Mouse (Mus musculus) macrophage (primary cell): ENCODE measurements around the gene Tnrc6a. TPM values are rescaled to one million over a fixed set of nuclear protein-coding genes. Genes with fewer than 3 reads are reported as not detected.

Source experiments
- H3K27ac ChIP-seq: fragments of 350-480 bp; formaldehyde crosslinking; 2 replicates; pipeline ENCODE4 v1.9.0; 2021
- H3K36me3 ChIP-seq: fragments of 350-480 bp; formaldehyde crosslinking; 2 replicates; pipeline ENCODE4 v1.9.0; 2021; ENCODE audit errors: inconsistent target
- H3K4me3 ChIP-seq: fragments of 350-480 bp; formaldehyde crosslinking; 2 replicates; pipeline ENCODE4 v1.9.0; 2021; ENCODE audit errors: inconsistent target
- H3K79me2 ChIP-seq: fragments of 350-480 bp; formaldehyde crosslinking; 2 replicates; pipeline ENCODE4 v1.9.0; 2021; ENCODE audit errors: inconsistent target
- WGBS: methylation state at CpG from one replicate; pipeline ENCODE4 v1.1.7; 2026; ENCODE audit warnings: inconsistent platforms; ENCODE audit not compliant: missing documents; 5-methylcytosine and 5-hydroxymethylcytosine counted together
- polyA plus RNA-seq: library from polyadenylated mRNA; stranded (reverse); fragments of 250-400 nt; gene quantifications from 3 replicates; pipeline ENCODE4 v1.2.4, GENCODE M21; 2018; ENCODE audit warnings: inconsistent platforms

The Tnrc6a gene
- polyA plus RNA-seq, 1 experiment from 2014 or later = 25.7 TPM

DNA sequence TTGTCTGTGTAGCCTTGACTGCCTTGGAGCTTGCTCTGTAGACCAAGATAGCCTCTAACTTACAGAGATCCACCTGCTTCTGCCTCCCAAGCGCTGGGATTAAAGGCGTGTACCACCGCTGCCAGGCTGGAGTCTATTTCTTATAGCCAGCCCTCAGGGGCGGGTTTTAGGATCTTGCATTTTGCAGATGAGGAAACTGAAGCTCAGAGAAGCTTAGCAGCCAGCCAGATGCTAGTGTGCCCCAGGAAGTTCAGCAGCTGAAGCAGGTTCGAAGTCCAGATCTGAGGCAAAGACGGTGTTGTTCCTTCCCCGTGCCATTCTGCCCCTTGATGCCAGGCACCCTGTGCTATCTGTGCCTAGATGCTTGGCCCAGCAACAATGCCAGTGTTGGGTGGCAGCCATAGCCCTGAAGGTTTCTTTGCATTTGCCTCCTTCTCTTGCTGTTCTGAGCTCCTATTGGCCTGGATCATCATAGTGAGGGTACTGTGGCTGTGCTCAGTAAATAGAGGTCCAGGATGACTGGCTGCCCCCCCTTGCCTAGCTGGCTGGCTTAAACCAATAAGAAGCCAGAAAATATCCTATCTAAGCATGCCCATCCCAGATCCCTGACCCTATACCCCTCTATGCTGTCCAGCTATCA lies 14.2 kb upstream of the Tnrc6a start:
- Histone ChIP-seq H3K79me2 (no peaks in the 10 kb centered on the region), H3K4me3 (no peak overlapping the region), H3K36me3 (no peaks in the 10 kb centered on the region), H3K27ac (no peak overlapping the region)
- WGBS = 87% methylated on average over 7 of the region's 7 CpGs

DNA sequence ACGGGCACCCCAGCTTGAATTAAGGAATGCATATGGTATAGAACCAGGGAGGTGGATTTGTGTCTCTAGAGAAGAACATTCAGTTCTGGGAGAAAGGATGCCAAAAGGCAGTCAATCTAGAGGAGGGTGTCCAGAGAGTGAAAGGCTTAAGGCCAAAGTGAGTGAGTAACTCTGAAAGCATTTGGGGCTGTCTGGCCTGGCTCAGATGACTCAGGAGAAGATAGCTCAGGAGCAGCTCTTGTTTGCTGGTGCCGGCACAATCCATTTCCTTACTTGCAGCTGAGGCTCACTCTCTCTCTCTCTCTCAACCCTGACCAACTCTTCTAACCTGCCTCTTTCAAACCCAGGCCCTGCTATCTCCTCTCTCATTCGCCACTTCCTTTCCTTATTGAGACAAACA lies 13.6 kb upstream of the Tnrc6a start:
- whole genome bisulfite sequencing = 89% methylated on average over 3 of the region's 3 CpGs
- Histone ChIP-seq H3K36me3 (no peaks in the 10 kb centered on the region), H3K79me2 (no peaks in the 10 kb centered on the region), H3K27ac (no peak overlapping the region), H3K4me3 (no peak overlapping the region)

DNA sequence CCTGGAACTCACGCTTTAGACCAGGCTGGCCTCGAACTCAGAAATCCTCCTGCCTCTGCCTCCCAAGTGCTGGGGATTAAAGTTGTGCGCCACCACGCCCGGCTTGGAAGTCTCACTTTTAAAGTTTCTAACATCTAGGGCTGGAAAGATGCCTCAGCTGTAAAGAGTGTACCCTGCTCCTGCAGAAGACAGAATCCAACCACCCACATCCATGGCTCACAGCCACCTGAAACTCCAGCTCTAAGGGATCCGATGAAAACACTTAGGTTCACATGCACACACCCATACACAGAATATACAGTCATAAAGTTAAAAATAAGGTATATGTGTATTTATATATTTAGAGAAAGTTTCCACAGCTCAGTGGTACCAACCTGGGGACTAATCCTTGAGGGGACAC lies 10.1 kb upstream of the Tnrc6a start:
- Histone ChIP-seq H3K36me3 (no peaks in the 10 kb centered on the region), H3K27ac (no peak overlapping the region), H3K4me3 (no peak overlapping the region), H3K79me2 (no peaks in the 10 kb centered on the region)
- 91% methylated on average over 6 of the region's 6 CpGs for WGBS

DNA sequence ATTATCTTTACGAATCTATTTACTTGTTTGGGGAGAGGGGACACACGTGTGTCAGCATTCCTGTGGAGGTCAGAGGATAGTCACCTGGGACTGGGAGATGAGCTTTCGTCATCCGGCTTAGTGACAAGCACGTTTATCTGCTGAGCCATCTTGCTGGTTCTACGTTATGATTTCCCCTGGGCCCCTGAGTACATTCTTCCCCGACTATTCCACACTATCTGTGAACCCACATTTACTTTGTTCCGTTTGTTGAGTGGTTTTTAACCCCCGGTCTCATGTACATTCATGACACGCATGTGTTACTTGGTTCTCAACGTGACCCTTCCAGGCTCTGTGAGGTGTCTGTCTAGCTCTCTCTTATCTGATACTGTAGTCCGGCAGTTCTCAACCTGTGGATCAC lies 6.9 kb upstream of the Tnrc6a start:
- WGBS = 90% methylated on average over 12 of the region's 12 CpGs
- no peaks in the 10 kb centered on the region for H3K79me2 ChIP-seq
- H3K4me3 ChIP-seq = no peak overlapping the region
- no peak overlapping the region for H3K27ac ChIP-seq
- no peaks in the 10 kb centered on the region for H3K36me3 ChIP-seq

DNA sequence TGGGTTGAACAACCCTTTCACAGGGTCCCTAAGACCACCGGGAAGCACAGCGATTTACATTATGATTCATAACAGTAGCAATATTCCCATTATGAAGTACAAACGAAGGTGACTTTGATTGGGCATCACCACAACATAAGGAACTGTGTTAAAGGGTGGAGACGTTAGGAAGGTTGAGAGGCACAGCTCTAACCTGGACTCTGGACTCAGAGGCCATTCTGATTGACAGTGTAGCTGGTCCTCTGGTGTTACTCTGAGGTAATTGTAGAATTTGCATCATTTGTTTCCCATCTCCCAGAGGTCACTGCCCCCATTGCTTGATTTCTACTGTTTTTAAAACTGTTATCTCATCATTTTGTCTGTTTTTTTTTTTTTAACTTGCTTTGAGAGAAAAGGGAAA lies 6.5 kb upstream of the Tnrc6a start:
- Histone ChIP-seq H3K79me2 (no peaks in the 10 kb centered on the region), H3K4me3 (no peak overlapping the region), H3K36me3 (no peaks in the 10 kb centered on the region), H3K27ac (no peak overlapping the region)
- 87% methylated on average over 4 of the region's 4 CpGs for WGBS

DNA sequence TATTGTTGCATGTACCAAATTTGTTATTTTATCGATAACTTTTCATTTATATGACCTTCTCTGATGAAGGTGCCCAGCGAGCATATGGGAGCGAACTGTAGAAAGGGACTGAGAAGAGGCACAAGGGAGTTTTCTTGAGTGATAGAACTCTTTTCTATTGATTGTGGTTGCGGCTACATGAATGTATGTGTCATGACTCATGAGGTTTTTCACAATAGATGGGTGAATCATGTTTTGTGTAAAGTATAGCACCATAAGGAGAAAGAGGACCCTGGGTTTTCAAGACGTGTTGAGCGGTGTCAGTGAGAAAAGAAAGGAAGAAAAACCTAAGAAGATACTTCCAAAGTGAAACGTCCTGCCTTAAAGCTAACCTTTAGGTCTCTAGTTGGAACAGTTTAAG lies 3.2 kb upstream of the Tnrc6a start:
- no peak overlapping the region for H3K27ac ChIP-seq
- peaks cover 12% of the 10 kb centered on the region for H3K79me2 ChIP-seq
- 67% methylated on average over 7 of the region's 7 CpGs for WGBS
- H3K4me3 ChIP-seq = no peak overlapping the region
- H3K36me3 ChIP-seq = no peaks in the 10 kb centered on the region

DNA sequence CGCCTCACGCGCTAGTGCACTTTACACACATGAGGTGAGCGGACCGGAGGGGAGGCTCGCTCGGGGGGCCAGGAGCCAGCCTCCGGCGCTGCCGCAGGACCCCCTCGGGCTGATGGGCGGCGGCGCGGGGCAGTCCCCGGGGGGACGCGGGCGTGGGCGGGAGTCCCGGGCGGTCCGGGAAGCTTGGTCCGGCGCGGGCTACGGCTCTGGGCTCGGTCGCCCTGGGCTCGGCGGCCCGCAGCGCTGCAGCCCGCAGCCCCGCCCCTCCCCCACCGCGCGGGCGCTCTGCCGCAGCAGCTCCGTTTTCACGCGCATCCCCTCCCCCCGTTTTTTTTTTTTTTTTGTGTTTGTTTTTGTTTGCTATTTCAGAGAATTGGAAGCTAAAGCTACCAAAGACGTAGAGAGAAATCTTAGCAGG lies 623 bp downstream of the Tnrc6a start:
- H3K27ac ChIP-seq = peak overlapping the region; percentile 34
- peak overlapping the region; percentile 64 for H3K4me3 ChIP-seq
- WGBS = under 1% methylated on average over 29 of the region's 45 CpGs
- no peaks in the 10 kb centered on the region for H3K36me3 ChIP-seq
- peaks cover 49% of the 10 kb centered on the region for H3K79me2 ChIP-seq

DNA sequence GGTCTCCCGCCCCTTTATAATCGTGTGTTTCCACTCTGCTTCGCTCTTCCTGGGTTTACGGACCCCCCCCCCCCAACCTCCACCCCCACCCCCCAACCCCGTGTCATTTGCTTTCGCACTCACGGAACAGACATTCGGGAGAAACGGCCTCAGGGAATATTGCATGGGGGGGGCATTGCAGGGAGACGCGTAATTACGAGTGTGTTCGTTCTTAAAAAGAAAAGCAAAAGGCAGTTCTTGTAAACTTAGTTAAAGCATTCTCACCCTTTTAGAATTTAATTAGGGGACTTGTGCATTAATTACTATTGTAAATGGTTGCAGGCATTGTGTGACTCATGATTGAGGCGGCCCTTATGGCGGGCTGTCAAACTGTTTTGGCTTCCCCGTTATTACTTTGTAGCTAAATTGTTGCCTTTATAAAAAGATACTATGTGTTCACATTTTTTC lies 1.1 kb downstream of the Tnrc6a start:
- Histone ChIP-seq H3K79me2 (peaks cover 54% of the 10 kb centered on the region), H3K36me3 (no peaks in the 10 kb centered on the region), H3K27ac (peak overlapping the region; percentile 34), H3K4me3 (peak overlapping the region; percentile 64)
- WGBS = 2% methylated on average over 15 of the region's 16 CpGs

DNA sequence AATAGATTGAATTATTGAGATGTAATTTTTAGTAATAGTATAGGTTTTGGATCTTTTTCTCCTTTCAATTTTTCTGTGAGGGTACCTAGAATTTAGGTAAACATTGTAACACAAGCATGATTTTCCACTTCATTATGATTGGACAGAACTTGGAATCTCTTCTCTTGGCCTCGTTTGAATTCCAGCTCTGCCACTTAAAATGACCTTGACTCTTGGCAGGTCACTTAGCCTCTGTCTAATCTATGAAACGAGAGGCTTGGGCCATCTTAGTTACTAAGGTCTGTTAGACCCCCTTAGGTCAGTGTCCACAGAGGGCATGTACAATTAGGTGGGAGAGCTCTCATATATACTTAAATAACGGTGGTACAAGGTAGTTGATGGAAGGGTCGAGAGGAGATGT lies 2.4 kb downstream of the Tnrc6a start:
- 86% methylated on average over 4 of the region's 4 CpGs for WGBS
- Histone ChIP-seq H3K79me2 (peaks cover 67% of the 10 kb centered on the region), H3K4me3 (no peak overlapping the region), H3K36me3 (no peaks in the 10 kb centered on the region), H3K27ac (no peak overlapping the region)

DNA sequence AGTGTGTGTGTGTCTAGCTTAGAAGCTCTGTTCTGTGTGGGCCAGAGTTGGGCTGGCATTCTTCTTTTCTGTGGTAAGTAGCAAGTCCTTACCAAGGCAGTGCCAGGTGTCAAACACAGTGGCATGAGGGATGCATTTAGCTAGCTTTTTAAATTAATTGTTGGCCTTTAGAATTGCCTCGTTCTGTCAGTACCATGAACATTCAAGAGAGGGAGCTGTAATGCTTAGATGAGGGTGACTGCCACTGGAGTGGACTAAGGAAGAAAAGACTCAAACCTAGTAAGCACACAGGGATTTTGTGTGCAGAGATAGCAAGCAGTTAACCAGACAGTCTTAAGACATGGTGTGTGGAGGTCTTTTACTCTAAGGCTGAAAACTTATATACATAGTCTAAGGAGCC lies 3.6 kb downstream of the Tnrc6a start:
- H3K4me3 ChIP-seq = no peak overlapping the region
- peaks cover 79% of the 10 kb centered on the region for H3K79me2 ChIP-seq
- 0 out of 2 replicates have a peak, but pooled peaks cover 3% of the 10 kb centered on the region for H3K36me3 ChIP-seq
- 94% methylated on average over 1 of the region's 1 CpGs for WGBS
- no peak overlapping the region for H3K27ac ChIP-seq

DNA sequence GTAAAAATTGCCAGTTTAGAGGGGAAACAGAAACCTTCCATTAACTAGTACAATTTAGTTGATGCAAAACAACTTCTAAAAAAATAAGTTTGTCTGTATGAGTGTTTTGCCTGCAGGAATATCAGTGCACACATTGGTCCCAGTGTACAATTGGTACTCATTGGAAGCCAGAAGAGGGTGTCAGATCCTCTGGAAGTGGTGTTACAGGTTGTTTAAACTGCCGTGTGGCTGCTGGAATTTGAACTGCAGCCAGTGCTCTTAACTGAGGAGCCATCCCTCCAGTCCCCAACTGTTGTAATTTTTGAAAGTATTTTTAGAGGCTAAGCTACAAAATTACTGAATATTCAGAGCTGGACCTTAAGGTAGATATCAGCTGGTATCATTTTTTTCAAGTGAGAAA lies 4.3 kb downstream of the Tnrc6a start:
- no peak overlapping the region for H3K4me3 ChIP-seq
- 0 out of 2 replicates have a peak, but pooled peaks cover 3% of the 10 kb centered on the region for H3K36me3 ChIP-seq
- H3K79me2 ChIP-seq = peaks cover 86% of the 10 kb centered on the region
- WGBS = 69% methylated on average over 1 of the region's 1 CpGs
- H3K27ac ChIP-seq = no peak overlapping the region

DNA sequence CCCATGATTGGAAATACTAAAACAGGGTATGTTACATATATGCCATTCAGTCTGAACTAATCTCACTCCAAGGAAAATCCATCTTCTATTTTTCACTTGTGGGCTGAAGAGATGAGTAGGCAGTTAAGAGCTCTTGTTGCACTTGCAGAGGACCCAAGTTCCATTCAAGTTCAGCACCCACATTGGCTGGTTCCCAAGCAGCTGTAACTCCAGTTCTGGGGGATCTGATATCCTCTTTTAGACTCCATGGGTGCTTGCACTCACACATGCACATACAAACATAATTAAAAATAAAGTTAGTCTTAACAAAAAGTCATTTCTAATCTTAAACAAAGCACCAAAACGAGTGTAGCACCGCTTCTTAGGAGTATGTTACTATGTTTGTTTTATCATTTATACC lies 5.4 kb downstream of the Tnrc6a start:
- Histone ChIP-seq H3K36me3 (0 out of 2 replicates have a peak, but pooled peaks cover 3% of the 10 kb centered on the region), H3K4me3 (no peak overlapping the region), H3K79me2 (peaks cover 97% of the 10 kb centered on the region), H3K27ac (no peak overlapping the region)
- 91% methylated on average over 2 of the region's 2 CpGs for WGBS

DNA sequence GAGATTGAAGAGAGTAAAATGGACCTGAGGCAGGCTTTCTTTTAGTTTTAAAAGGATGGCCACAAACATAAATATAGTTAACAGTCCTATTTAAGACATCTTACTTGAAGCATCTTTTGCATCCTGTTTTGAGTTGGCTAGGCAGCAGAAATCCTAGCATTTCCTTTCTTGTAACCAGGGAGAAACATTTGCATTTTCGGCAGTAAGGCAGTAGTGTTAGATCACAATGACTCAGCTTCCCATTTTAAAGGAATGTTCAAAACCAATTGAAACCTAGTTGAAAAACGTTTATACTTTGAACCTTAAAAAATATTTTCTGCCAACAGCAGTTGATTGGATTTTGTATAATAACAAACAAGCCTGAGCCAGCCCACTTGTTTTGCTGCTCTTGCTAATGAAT lies 6.5 kb downstream of the Tnrc6a start:
- Histone ChIP-seq H3K4me3 (no peak overlapping the region), H3K27ac (peak overlapping the region; percentile 71), H3K79me2 (peaks cover 100% of the 10 kb centered on the region), H3K36me3 (0 out of 2 replicates have a peak, but pooled peaks cover 3% of the 10 kb centered on the region)
- WGBS = 0% methylated on average over 2 of the region's 2 CpGs

DNA sequence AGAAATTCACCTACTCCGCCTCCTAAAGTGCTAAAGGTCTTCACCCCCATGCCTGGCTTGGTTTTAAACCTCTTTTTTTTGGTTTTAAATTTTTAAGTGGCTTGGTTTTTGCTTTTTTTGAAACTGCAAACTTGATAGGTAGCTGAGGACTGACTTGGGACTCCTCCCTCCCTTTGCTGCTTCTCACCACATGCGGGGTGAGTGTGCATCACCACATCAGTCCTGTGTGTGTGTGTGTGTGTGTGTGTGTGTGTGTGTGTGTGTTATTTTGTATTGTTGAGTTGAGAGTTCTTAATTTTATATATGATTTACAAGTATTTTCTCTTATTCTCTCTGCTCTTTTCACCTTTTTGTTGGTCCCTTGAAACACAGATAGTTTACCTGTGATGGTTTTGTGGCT lies 8.7 kb downstream of the Tnrc6a start:
- peaks cover 100% of the 10 kb centered on the region for H3K79me2 ChIP-seq
- H3K4me3 ChIP-seq = no peak overlapping the region
- 100% methylated on average over 2 of the region's 2 CpGs for WGBS
- peaks cover 19% of the 10 kb centered on the region; the same call in 1 of the 2 replicates for H3K36me3 ChIP-seq
- H3K27ac ChIP-seq = no peak overlapping the region

DNA sequence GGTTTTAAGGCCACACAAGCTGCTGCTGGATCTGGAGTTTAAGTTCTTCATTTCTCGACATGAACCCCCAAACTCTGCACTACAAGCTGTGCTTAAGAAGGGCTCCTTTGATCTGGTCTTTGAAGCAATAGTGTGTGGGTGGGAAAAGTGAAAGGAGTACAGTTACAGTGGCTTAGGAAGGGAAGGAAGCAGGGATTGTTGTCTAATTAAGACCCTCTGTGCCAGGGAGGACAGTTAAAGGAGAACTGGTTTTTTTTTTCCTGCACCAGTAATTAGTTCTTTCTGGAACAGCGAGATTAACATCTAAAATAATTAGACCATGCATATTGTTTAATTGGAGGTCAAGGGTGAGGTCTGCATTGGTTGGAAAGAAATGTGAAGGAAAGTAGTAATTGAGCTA lies 11.2 kb downstream of the Tnrc6a start:
- no peak overlapping the region for H3K27ac ChIP-seq
- H3K79me2 ChIP-seq = peaks cover 100% of the 10 kb centered on the region
- WGBS = 52% methylated on average over 2 of the region's 2 CpGs
- no peak overlapping the region for H3K4me3 ChIP-seq
- H3K36me3 ChIP-seq = peaks cover 44% of the 10 kb centered on the region

DNA sequence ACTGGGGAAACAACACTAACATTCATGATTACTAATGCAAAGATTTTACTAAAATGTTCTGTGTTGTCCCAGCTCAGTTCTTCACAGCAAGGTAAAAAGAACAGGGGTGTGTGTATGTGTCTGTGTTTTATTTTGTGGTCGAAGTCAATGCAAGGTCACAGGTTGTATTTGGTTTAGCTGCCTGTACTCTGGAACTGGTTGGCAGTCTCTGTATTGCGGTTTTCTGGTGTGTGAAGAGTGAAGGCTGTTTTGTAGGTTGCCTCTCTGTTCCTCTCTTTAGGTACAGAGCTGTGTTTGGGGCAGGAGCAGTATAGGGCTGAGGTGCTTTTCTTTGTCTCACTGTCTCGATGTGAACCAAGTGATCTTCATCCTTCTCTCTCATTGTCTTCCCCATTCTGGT lies 12.0 kb downstream of the Tnrc6a start:
- Histone ChIP-seq H3K79me2 (peaks cover 100% of the 10 kb centered on the region), H3K27ac (no peak overlapping the region), H3K4me3 (no peak overlapping the region), H3K36me3 (peaks cover 48% of the 10 kb centered on the region)
- 98% methylated on average over 3 of the region's 3 CpGs for WGBS
